Mouse (Mus musculus) kidney, adult 11 months (tissue): ENCODE data around the gene Prickle1.

Experiments
- DNase-seq: peaks from one replicate; pipeline ENCODE4 v3.0.0; 2022

The Prickle1 gene

GRCm38 (mm10) chr15:93502703-93503102 lies 93.0 kb downstream of the Prickle1 start:
- no peak for DNase-seq

GRCm38 (mm10) chr15:93499866-93500265 lies 95.8 kb downstream of the Prickle1 start:
- no peak for DNase-seq

GRCm38 (mm10) chr15:93494700-93495099 lies 101.0 kb downstream of the Prickle1 start:
- no peak for DNase-seq

- no peak for DNase-seq
Observed at GRCm38 (mm10) chr15:93489597-93489996, 106.1 kb downstream of the Prickle1 start.

- peak; percentile 49 for DNase-seq
Observed at GRCm38 (mm10) chr15:93486066-93486465, 109.6 kb downstream of the Prickle1 start.

- no peak for DNase-seq
Observed at GRCm38 (mm10) chr15:93485252-93485651, 110.4 kb downstream of the Prickle1 start.

GRCm38 (mm10) chr15:93484261-93484710 lies 111.4 kb downstream of the Prickle1 start:
- no peak for DNase-seq

GRCm38 (mm10) chr15:93481112-93481511 lies 114.6 kb downstream of the Prickle1 start:
- no peak for DNase-seq

GRCm38 (mm10) chr15:93479445-93479844 lies 116.2 kb downstream of the Prickle1 start:
- DNase-seq: no peak

GRCm38 (mm10) chr15:93478676-93479075 lies 117.0 kb downstream of the Prickle1 start:
- no peak for DNase-seq

GRCm38 (mm10) chr15:93477729-93478128 lies 118.0 kb downstream of the Prickle1 start:
- DNase-seq: no peak

GRCm38 (mm10) chr15:93475688-93476087 lies 120.0 kb downstream of the Prickle1 start:
- no peak for DNase-seq

GRCm38 (mm10) chr15:93474277-93474676 lies 121.4 kb downstream of the Prickle1 start:
- DNase-seq: no peak

- no peak for DNase-seq
Observed at GRCm38 (mm10) chr15:93472089-93472488, 123.6 kb downstream of the Prickle1 start.

GRCm38 (mm10) chr15:93471651-93472050 lies 124.0 kb downstream of the Prickle1 start:
- DNase-seq: no peak

- no peak for DNase-seq
Observed at GRCm38 (mm10) chr15:93461066-93461465, 134.6 kb downstream of the Prickle1 start.

GRCm38 (mm10) chr15:93459422-93459821 lies 136.3 kb downstream of the Prickle1 start:
- DNase-seq: no peak

GRCm38 (mm10) chr15:93456005-93456404 lies 139.7 kb downstream of the Prickle1 start:
- DNase-seq: no peak

- no peak for DNase-seq
Observed at GRCm38 (mm10) chr15:93453296-93453695, 142.4 kb downstream of the Prickle1 start.
